Mouse (Mus musculus) stomach, embryonic 16.5 days (tissue): ENCODE measurements around the gene Lsm7. TPM values are rescaled to one million over a fixed set of nuclear protein-coding genes. Genes with fewer than 3 reads are reported as not detected.

Experiments used
- ATAC-seq: fragments of 200-750 bp; cut with Nextera tagmentation; 2 replicates; pipeline ENCODE4 v1.8.0; 2017; ENCODE audit warnings: moderate number of reproducible peaks, moderate TSS enrichment; ENCODE audit not compliant: insufficient read depth, low FRiP score
- H3K27ac ChIP-seq: fragments of 300-500 bp; sonication (generic); 2 replicates; pipeline ENCODE4 v1.5.1; 2014; ENCODE audit warnings: low read length
- H3K27me3 ChIP-seq: fragments of 300-500 bp; sonication (generic); 2 replicates; pipeline ENCODE4 v1.6.1; 2014; ENCODE audit warnings: low read length, control low read depth, mixed read lengths; ENCODE audit not compliant: control insufficient read depth, insufficient read depth
- H3K36me3 ChIP-seq: fragments of 300-500 bp; sonication (generic); 2 replicates; pipeline ENCODE4 v1.6.1; 2014; ENCODE audit warnings: low read length; ENCODE audit not compliant: control insufficient read depth, insufficient read depth
- H3K4me1 ChIP-seq: fragments of 300-500 bp; sonication (generic); 2 replicates; pipeline ENCODE4 v1.6.1; 2014; ENCODE audit warnings: low read length, control low read depth, mixed read lengths; ENCODE audit not compliant: control insufficient read depth, insufficient read depth
- H3K4me2 ChIP-seq: fragments of 300-500 bp; sonication (generic); 2 replicates; pipeline ENCODE4 v1.6.1; 2014; ENCODE audit warnings: low read depth, low read length, mixed read lengths
- H3K4me3 ChIP-seq: fragments of 300-500 bp; sonication (generic); replicated peaks from 2 replicates; pipeline ENCODE4 v1.5.1; 2014; ENCODE audit warnings: mild to moderate bottlenecking, low read length
- H3K9ac ChIP-seq: fragments of 300-500 bp; sonication (generic); 2 replicates; pipeline ENCODE4 v1.6.1; 2014; ENCODE audit warnings: low read length
- H3K9me3 ChIP-seq: fragments of 300-500 bp; sonication (generic); replicated peaks from 2 replicates; pipeline ENCODE4 v1.6.1; 2016; ENCODE audit warnings: low read length, control low read depth; ENCODE audit not compliant: control insufficient read depth
- WGBS: fragments of 180-500 bp; shearing (Covaris S2); extraction: QIAGEN DNeasy Blood & Tissue Kit; methylation state at CpG from one replicate; pipeline ENCODE4 v1.1.7; 2014; 5-methylcytosine and 5-hydroxymethylcytosine counted together
- polyA plus RNA-seq: library from polyadenylated mRNA; unstranded; fragments of >200 nt; fragmentation: Nextera tagmentation; extraction: Ambion mirVana; gene quantifications from 2 replicates; pipeline ENCODE4 v1.2.1, GENCODE M21; 2015

The Lsm7 gene
- polyA plus RNA-seq, 1 experiment from 2014 or later, result 210 TPM

GRCm38 (mm10) chr10:80880131-80880641 is 25.2 kb upstream of the Lsm7 start:
- peak; percentile 16; the same call in 1 of the 2 replicates for ATAC-seq
- Histone ChIP-seq H3K27me3 (no peaks in the 10 kb centered on the region), H3K4me2 (no peak overlapping the region), H3K27ac (no peak overlapping the region), H3K4me1 (no peaks in the 10 kb centered on the region), H3K9me3 (no peaks in the 10 kb centered on the region), H3K36me3 (no peaks in the 10 kb centered on the region), H3K9ac (no peak overlapping the region), H3K4me3 (no peak overlapping the region)
- 10% methylated on average over 5 of the region's 5 CpGs for WGBS

GRCm38 (mm10) chr10:80876594-80876993 is 21.6 kb upstream of the Lsm7 start:
- no peaks in the 10 kb centered on the region for H3K9me3 ChIP-seq
- no peaks in the 10 kb centered on the region for H3K4me1 ChIP-seq
- H3K9ac ChIP-seq, result 0 out of 2 replicates have a peak overlapping the region, but pooled peaks have one; percentile 8
- H3K4me2 ChIP-seq, result no peak overlapping the region
- H3K27me3 ChIP-seq, result no peaks in the 10 kb centered on the region
- no peak overlapping the region for H3K4me3 ChIP-seq
- no peak overlapping the region for H3K27ac ChIP-seq
- no peak for ATAC-seq
- no peaks in the 10 kb centered on the region for H3K36me3 ChIP-seq
- 36% methylated on average over 3 of the region's 3 CpGs for WGBS

- H3K27ac ChIP-seq, result no peak overlapping the region
- H3K4me2 ChIP-seq, result no peak overlapping the region
- ATAC-seq, result no peak
- H3K36me3 ChIP-seq, result no peaks in the 10 kb centered on the region
- H3K4me3 ChIP-seq, result no peak overlapping the region
- 25% methylated on average over 5 of the region's 5 CpGs for WGBS
- no peaks in the 10 kb centered on the region for H3K9me3 ChIP-seq
- H3K27me3 ChIP-seq, result no peaks in the 10 kb centered on the region
- no peak overlapping the region for H3K9ac ChIP-seq
- no peaks in the 10 kb centered on the region for H3K4me1 ChIP-seq
Observed at GRCm38 (mm10) chr10:80876028-80876427, 21.0 kb upstream of the Lsm7 start.

GRCm38 (mm10) chr10:80874035-80874434 is 19.0 kb upstream of the Lsm7 start:
- Histone ChIP-seq H3K27ac (no peak overlapping the region), H3K9ac (no peak overlapping the region), H3K4me3 (no peak overlapping the region), H3K4me1 (no peaks in the 10 kb centered on the region), H3K27me3 (no peaks in the 10 kb centered on the region), H3K4me2 (no peak overlapping the region), H3K36me3 (no peaks in the 10 kb centered on the region), H3K9me3 (no peaks in the 10 kb centered on the region)
- WGBS, result 79% methylated on average over 9 of the region's 9 CpGs
- ATAC-seq, result no peak

GRCm38 (mm10) chr10:80871581-80871980 is 16.6 kb upstream of the Lsm7 start, which contains the start of gene Tmprss9:
TSS of gene Tmprss9 (plus strand) at chr10:80871848.
- H3K4me1 ChIP-seq, result no peaks in the 10 kb centered on the region
- H3K36me3 ChIP-seq, result peaks cover 5% of the 10 kb centered on the region; the same call in 1 of the 2 replicates
- H3K9me3 ChIP-seq, result no peaks in the 10 kb centered on the region
- peak; percentile 46; the same call in 1 of the 2 replicates for ATAC-seq
- H3K27ac ChIP-seq, result no peak within 1 kb of the TSS
- no peak within 1 kb of the TSS for H3K4me3 ChIP-seq
- 20% methylated on average over 9 of the region's 9 CpGs for WGBS
- no peaks in the 10 kb centered on the region for H3K27me3 ChIP-seq
- no peak within 1 kb of the TSS for H3K4me2 ChIP-seq
- H3K9ac ChIP-seq, result no peak within 1 kb of the TSS

GRCm38 (mm10) chr10:80870993-80871392 is 16.0 kb upstream of the Lsm7 start:
- Histone ChIP-seq H3K4me1 (no peaks in the 10 kb centered on the region), H3K27ac (no peak overlapping the region), H3K9ac (no peak overlapping the region), H3K9me3 (no peaks in the 10 kb centered on the region), H3K4me2 (no peak overlapping the region), H3K36me3 (peaks cover 5% of the 10 kb centered on the region; the same call in 1 of the 2 replicates), H3K27me3 (no peaks in the 10 kb centered on the region), H3K4me3 (no peak overlapping the region)
- 77% methylated on average over 4 of the region's 6 CpGs for WGBS
- ATAC-seq, result no peak

GRCm38 (mm10) chr10:80864446-80864845 is 9.4 kb upstream of the Lsm7 start:
- Histone ChIP-seq H3K4me2 (no peak overlapping the region), H3K36me3 (peaks cover 11% of the 10 kb centered on the region; the same call in 1 of the 2 replicates), H3K27me3 (no peaks in the 10 kb centered on the region), H3K9ac (no peak overlapping the region), H3K4me1 (no peaks in the 10 kb centered on the region), H3K4me3 (no peak overlapping the region), H3K27ac (no peak overlapping the region), H3K9me3 (no peaks in the 10 kb centered on the region)
- no peak for ATAC-seq
- WGBS, result 87% methylated on average over 16 of the region's 16 CpGs

GRCm38 (mm10) chr10:80862305-80862704 is 7.3 kb upstream of the Lsm7 start:
- peaks cover 7% of the 10 kb centered on the region; the same call in 1 of the 2 replicates for H3K36me3 ChIP-seq
- H3K27me3 ChIP-seq, result no peaks in the 10 kb centered on the region
- no peak overlapping the region for H3K27ac ChIP-seq
- no peak for ATAC-seq
- H3K9ac ChIP-seq, result no peak overlapping the region
- no peaks in the 10 kb centered on the region for H3K9me3 ChIP-seq
- H3K4me1 ChIP-seq, result peaks cover 9% of the 10 kb centered on the region; the same call in 1 of the 2 replicates
- WGBS, result 91% methylated on average over 5 of the region's 5 CpGs
- H3K4me3 ChIP-seq, result no peak overlapping the region
- no peak overlapping the region for H3K4me2 ChIP-seq

- peak overlapping the region; percentile 1; the same call in 1 of the 2 replicates for H3K27ac ChIP-seq
- no peaks in the 10 kb centered on the region for H3K27me3 ChIP-seq
- H3K9ac ChIP-seq, result peak overlapping the region; percentile 9; the same call in 1 of the 2 replicates
- 0 out of 2 replicates have a peak, but pooled peaks cover 7% of the 10 kb centered on the region for H3K36me3 ChIP-seq
- H3K9me3 ChIP-seq, result no peaks in the 10 kb centered on the region
- no peak overlapping the region for H3K4me3 ChIP-seq
- no peak overlapping the region for H3K4me2 ChIP-seq
- ATAC-seq, result no peak
- 62% methylated on average over 7 of the region's 7 CpGs for WGBS
- H3K4me1 ChIP-seq, result peaks cover 34% of the 10 kb centered on the region
Observed at GRCm38 (mm10) chr10:80858350-80858935, 3.4 kb upstream of the Lsm7 start.
